Mouse (Mus musculus) limb, embryonic 13.5 days (tissue): ENCODE data around the gene Cfap77. TPM values are rescaled to one million over a fixed set of nuclear protein-coding genes. Genes with fewer than 3 reads are reported as not detected.

Source experiments
- ATAC-seq: fragments of 200-750 bp; cut with Nextera tagmentation; 2 replicates; pipeline ENCODE4 v1.8.0; 2017; ENCODE audit warnings: low read depth, moderate number of reproducible peaks, moderate TSS enrichment; ENCODE audit not compliant: low FRiP score
- H3K27ac ChIP-seq: fragments of 300-500 bp; sonication (generic); 2 replicates; pipeline ENCODE4 v1.5.1; 2015; ENCODE audit warnings: inconsistent platforms, mild to moderate bottlenecking, moderate library complexity
- H3K27me3 ChIP-seq: fragments of 300-500 bp; sonication (generic); 2 replicates; pipeline ENCODE4 v1.6.1; 2015; ENCODE audit warnings: mild to moderate bottlenecking, inconsistent platforms
- H3K36me3 ChIP-seq: fragments of 300-500 bp; sonication (generic); 2 replicates; pipeline ENCODE4 v1.6.1; 2015; ENCODE audit warnings: inconsistent platforms, mild to moderate bottlenecking, moderate library complexity
- H3K4me1 ChIP-seq: fragments of 300-500 bp; sonication (generic); 2 replicates; pipeline ENCODE4 v1.6.1; 2015; ENCODE audit warnings: inconsistent platforms
- H3K4me2 ChIP-seq: fragments of 300-500 bp; sonication (generic); replicated peaks from 2 replicates; pipeline ENCODE4 v1.6.1; 2015; ENCODE audit warnings: inconsistent platforms, mild to moderate bottlenecking, moderate library complexity
- H3K4me3 ChIP-seq: fragments of 300-500 bp; sonication (generic); 2 replicates; pipeline ENCODE4 v1.5.1; 2015; ENCODE audit warnings: moderate library complexity, mild to moderate bottlenecking, inconsistent platforms
- H3K9ac ChIP-seq: fragments of 300-500 bp; sonication (generic); 2 replicates; pipeline ENCODE4 v1.6.1; 2015; ENCODE audit warnings: mild to moderate bottlenecking, inconsistent platforms
- H3K9me3 ChIP-seq: fragments of 300-500 bp; sonication (generic); 2 replicates; pipeline ENCODE4 v1.6.1; 2016; ENCODE audit warnings: inconsistent platforms
- WGBS: fragments of 180-500 bp; shearing (Covaris S2); methylation state at CpG from one replicate; pipeline ENCODE4 v1.1.7; 2015; 5-methylcytosine and 5-hydroxymethylcytosine counted together
- polyA plus RNA-seq: library from polyadenylated mRNA; unstranded; fragments of >200 nt; fragmentation: Nextera tagmentation; extraction: Ambion mirVana; gene quantifications from 2 replicates; pipeline ENCODE4 v1.2.1, GENCODE M21; 2015

The Cfap77 gene
- polyA plus RNA-seq, 1 experiment from 2014 or later = 0.24 TPM

- H3K27ac ChIP-seq = no peak overlapping the region
- peaks cover 74% of the 10 kb centered on the region for H3K27me3 ChIP-seq
- H3K4me3 ChIP-seq = peak overlapping the region; percentile 26
- H3K9ac ChIP-seq = no peak overlapping the region
- H3K4me1 ChIP-seq = peaks cover 20% of the 10 kb centered on the region
- peaks cover 28% of the 10 kb centered on the region for H3K36me3 ChIP-seq
- 3% methylated on average over 10 of the region's 10 CpGs for WGBS
- H3K9me3 ChIP-seq = no peaks in the 10 kb centered on the region
- peak overlapping the region; percentile 44 for H3K4me2 ChIP-seq
- no peak for ATAC-seq
These were observed 147.0 kb downstream of the Cfap77 start for GRCm38 (mm10) chr2:28907691-28908388.

- Histone ChIP-seq H3K9me3 (no peaks in the 10 kb centered on the region), H3K4me3 (no peak overlapping the region), H3K4me1 (peaks cover 14% of the 10 kb centered on the region), H3K36me3 (peaks cover 37% of the 10 kb centered on the region), H3K9ac (no peak overlapping the region), H3K27me3 (peaks cover 51% of the 10 kb centered on the region), H3K27ac (no peak overlapping the region), H3K4me2 (no peak overlapping the region)
- 74% methylated on average over 4 of the region's 4 CpGs for WGBS
- ATAC-seq = no peak
These were observed 149.3 kb downstream of the Cfap77 start for GRCm38 (mm10) chr2:28905561-28905960.

GRCm38 (mm10) chr2:28904786-28905185 lies 150.1 kb downstream of the Cfap77 start:
- Histone ChIP-seq H3K4me2 (no peak overlapping the region), H3K27me3 (peaks cover 44% of the 10 kb centered on the region), H3K27ac (no peak overlapping the region), H3K9me3 (no peaks in the 10 kb centered on the region), H3K36me3 (peaks cover 45% of the 10 kb centered on the region), H3K9ac (no peak overlapping the region), H3K4me1 (peaks cover 14% of the 10 kb centered on the region), H3K4me3 (no peak overlapping the region)
- ATAC-seq = no peak
- 91% methylated on average over 9 of the region's 9 CpGs for WGBS

GRCm38 (mm10) chr2:28903871-28904270 lies 151.0 kb downstream of the Cfap77 start:
- Histone ChIP-seq H3K9ac (no peak overlapping the region), H3K36me3 (peaks cover 51% of the 10 kb centered on the region), H3K4me3 (no peak overlapping the region), H3K4me1 (peaks cover 11% of the 10 kb centered on the region), H3K27ac (no peak overlapping the region), H3K9me3 (no peaks in the 10 kb centered on the region), H3K4me2 (no peak overlapping the region), H3K27me3 (peaks cover 35% of the 10 kb centered on the region)
- 87% methylated on average over 5 of the region's 5 CpGs for WGBS
- ATAC-seq = no peak

GRCm38 (mm10) chr2:28902291-28902690 lies 152.6 kb downstream of the Cfap77 start:
- H3K36me3 ChIP-seq = peaks cover 59% of the 10 kb centered on the region
- H3K9ac ChIP-seq = no peak overlapping the region
- H3K4me2 ChIP-seq = no peak overlapping the region
- no peaks in the 10 kb centered on the region for H3K9me3 ChIP-seq
- H3K4me3 ChIP-seq = no peak overlapping the region
- H3K27me3 ChIP-seq = peaks cover 19% of the 10 kb centered on the region
- ATAC-seq = no peak
- 94% methylated on average over 8 of the region's 8 CpGs for WGBS
- no peak overlapping the region for H3K27ac ChIP-seq
- no peaks in the 10 kb centered on the region for H3K4me1 ChIP-seq

GRCm38 (mm10) chr2:28897340-28897899 lies 157.4 kb downstream of the Cfap77 start:
- Histone ChIP-seq H3K27ac (no peak overlapping the region), H3K4me1 (no peaks in the 10 kb centered on the region), H3K9me3 (no peaks in the 10 kb centered on the region), H3K27me3 (no peaks in the 10 kb centered on the region), H3K9ac (no peak overlapping the region), H3K4me3 (no peak overlapping the region), H3K36me3 (peaks cover 74% of the 10 kb centered on the region), H3K4me2 (no peak overlapping the region)
- ATAC-seq = no peak
- WGBS = 84% methylated on average over 4 of the region's 4 CpGs

- Histone ChIP-seq H3K4me1 (no peaks in the 10 kb centered on the region), H3K4me3 (no peak overlapping the region), H3K9me3 (no peaks in the 10 kb centered on the region), H3K27me3 (no peaks in the 10 kb centered on the region), H3K36me3 (peaks cover 81% of the 10 kb centered on the region), H3K27ac (no peak overlapping the region), H3K9ac (no peak overlapping the region), H3K4me2 (no peak overlapping the region)
- no peak for ATAC-seq
- WGBS = 74% methylated on average over 7 of the region's 7 CpGs
These were observed 159.0 kb downstream of the Cfap77 start for GRCm38 (mm10) chr2:28895876-28896275.

- H3K4me1 ChIP-seq = no peaks in the 10 kb centered on the region
- no peak for ATAC-seq
- no peak overlapping the region for H3K4me2 ChIP-seq
- no peaks in the 10 kb centered on the region for H3K9me3 ChIP-seq
- 67% methylated on average over 6 of the region's 6 CpGs for WGBS
- no peak overlapping the region for H3K9ac ChIP-seq
- H3K36me3 ChIP-seq = peaks cover 83% of the 10 kb centered on the region
- H3K27ac ChIP-seq = no peak overlapping the region
- H3K4me3 ChIP-seq = no peak overlapping the region
- H3K27me3 ChIP-seq = no peaks in the 10 kb centered on the region
These were observed 161.3 kb downstream of the Cfap77 start for GRCm38 (mm10) chr2:28893526-28893925.

- Histone ChIP-seq H3K9me3 (no peaks in the 10 kb centered on the region), H3K4me1 (no peaks in the 10 kb centered on the region), H3K9ac (no peak overlapping the region), H3K27ac (no peak overlapping the region), H3K4me2 (no peak overlapping the region), H3K36me3 (peaks cover 87% of the 10 kb centered on the region), H3K4me3 (no peak overlapping the region), H3K27me3 (no peaks in the 10 kb centered on the region)
- WGBS = 58% methylated on average over 1 of the region's 1 CpGs
- ATAC-seq = no peak
These were observed 162.1 kb downstream of the Cfap77 start for GRCm38 (mm10) chr2:28892796-28893195.

- Histone ChIP-seq H3K27ac (no peak overlapping the region), H3K9me3 (no peaks in the 10 kb centered on the region), H3K4me3 (no peak overlapping the region), H3K4me1 (no peaks in the 10 kb centered on the region), H3K9ac (no peak overlapping the region), H3K4me2 (no peak overlapping the region), H3K36me3 (peaks cover 74% of the 10 kb centered on the region), H3K27me3 (no peaks in the 10 kb centered on the region)
- 59% methylated on average over 4 of the region's 4 CpGs for WGBS
- no peak for ATAC-seq
These were observed 170.0 kb downstream of the Cfap77 start for GRCm38 (mm10) chr2:28884914-28885313.

GRCm38 (mm10) chr2:28882826-28883485 lies 171.9 kb downstream of the Cfap77 start:
- H3K27me3 ChIP-seq = no peaks in the 10 kb centered on the region
- 73% methylated on average over 6 of the region's 6 CpGs for WGBS
- peaks cover 65% of the 10 kb centered on the region for H3K36me3 ChIP-seq
- no peaks in the 10 kb centered on the region for H3K9me3 ChIP-seq
- H3K4me1 ChIP-seq = no peaks in the 10 kb centered on the region
- ATAC-seq = no peak
- H3K4me2 ChIP-seq = no peak overlapping the region
- H3K9ac ChIP-seq = no peak overlapping the region
- no peak overlapping the region for H3K27ac ChIP-seq
- no peak overlapping the region for H3K4me3 ChIP-seq

- H3K4me2 ChIP-seq = no peak overlapping the region
- H3K36me3 ChIP-seq = peaks cover 65% of the 10 kb centered on the region
- H3K4me1 ChIP-seq = no peaks in the 10 kb centered on the region
- no peak overlapping the region for H3K27ac ChIP-seq
- no peak for ATAC-seq
- 94% methylated on average over 3 of the region's 3 CpGs for WGBS
- H3K27me3 ChIP-seq = no peaks in the 10 kb centered on the region
- H3K4me3 ChIP-seq = no peak overlapping the region
- H3K9ac ChIP-seq = no peak overlapping the region
- H3K9me3 ChIP-seq = no peaks in the 10 kb centered on the region
These were observed 172.8 kb downstream of the Cfap77 start for GRCm38 (mm10) chr2:28882047-28882446.
